Mouse (Mus musculus) ES-E14 (cell line): ENCODE measurements at regions not wholly inside any gene's neighbourhood (a gene's known extent, or its start where the extent isn't known, plus 50 kb on each side); places are given as distances from the start of the nearest gene placed in this dataset.

Experiments
- ZC3H11A ChIP-seq: IDR thresholded peaks from 2 replicates; pipeline ENCODE4 v1.6.1; 2012; ENCODE audit warnings: low read depth, mild to moderate bottlenecking, inconsistent platforms, low read length, borderline replicate concordance
- ZNF384 ChIP-seq: IDR thresholded peaks from 2 replicates; pipeline ENCODE4 v1.6.1; 2012; ENCODE audit warnings: low read depth, low read length, inconsistent platforms

GRCm38 (mm10) chr4:81006546-81006945 lies 96.1 kb downstream of the Lurap1l start:
- TF ChIP-seq ZC3H11A = no peak
- no peak for TF ChIP-seq ZNF384
